Comparison of ENCODE assay signal across 11 mouse cellular contexts in genomic region chr6:51006074-51006591, GRCm38 (mm10).
A peak's percentile ranks its signal among the peaks of the same experiment; 100 is the strongest.
DNase-seq lines count a peak whose midpoint lies in the region; ATAC-seq lines count a peak whose summit lies in the region.
"Had no signal": no experiment of that assay in that cellular context is flagged by ENCODE, and none has a peak within 500 bp of the region (broad histone marks: within the 10 kb centered on the region; RNA-seq: fewer than 3 reads in every experiment).

No protein-coding gene starts in this region.

- H3K4me2 ChIP-seq in hindbrain, embryonic 16.5 days (ENCODE audit: low read length), result no peak overlapping the region
- peak overlapping the region; percentile 1 for H3K4me2 ChIP-seq in forebrain, embryonic 16.5 days (ENCODE audit: low read length)
- peak overlapping the region; percentile 19; the same call in 1 of the 2 replicates for H3K4me2 ChIP-seq in midbrain, embryonic 12.5 days (replicated peaks)

- H3K27ac ChIP-seq in hindbrain, embryonic 10.5 days, result peak overlapping the region; percentile 77
- no peak overlapping the region for H3K27ac ChIP-seq in hindbrain, embryonic 16.5 days (ENCODE audit: low read depth, low read length)
- H3K27ac ChIP-seq in forebrain, embryonic 16.5 days (ENCODE audit: low read length), result no peak overlapping the region
- peak overlapping the region; percentile 87 for H3K27ac ChIP-seq in midbrain, embryonic 12.5 days (replicated peaks)
- H3K27ac ChIP-seq: macrophage had no signal

- H3K9me3 ChIP-seq in hindbrain, embryonic 10.5 days, result no peaks in the 10 kb centered on the region
- H3K9me3 ChIP-seq in hindbrain, embryonic 16.5 days (ENCODE audit: control insufficient read depth, low read length), result no peaks in the 10 kb centered on the region
- no peaks in the 10 kb centered on the region for H3K9me3 ChIP-seq in forebrain, embryonic 16.5 days (ENCODE audit: control insufficient read depth, low read length)
- no peaks in the 10 kb centered on the region for H3K9me3 ChIP-seq in midbrain, embryonic 12.5 days

- no peak for DNase-seq in hindbrain, embryonic 10.5 days (ENCODE audit: low spot score)
- DNase-seq in embryo, embryonic 10 days (ENCODE audit: low spot score), result peak; percentile 60
- DNase-seq in thymus, postnatal 0 days (ENCODE audit: low spot score), result no peak
- no peak for DNase-seq in right cerebral cortex, postnatal 4 days
- no peak for DNase-seq in urinary bladder, postnatal 4 days (ENCODE audit: low spot score in 2 of 2)
- DNase-seq: left cerebral cortex, postnatal 4 days had no signal

- 66% methylated on average over 11 of the region's 11 CpGs for WGBS in hindbrain, embryonic 10.5 days
- 49% methylated on average over 11 of the region's 11 CpGs for WGBS in hindbrain, embryonic 16.5 days
- 7% methylated on average over 11 of the region's 11 CpGs for WGBS in forebrain, embryonic 16.5 days
- 18% methylated on average over 11 of the region's 11 CpGs for WGBS in midbrain, embryonic 12.5 days

- H3K36me3 ChIP-seq in hindbrain, embryonic 10.5 days, result no peaks in the 10 kb centered on the region
- no peaks in the 10 kb centered on the region for H3K36me3 ChIP-seq in hindbrain, embryonic 16.5 days (ENCODE audit: control insufficient read depth, insufficient read depth, low read length)
- H3K36me3 ChIP-seq in forebrain, embryonic 16.5 days (ENCODE audit: control insufficient read depth, insufficient read depth), result no peaks in the 10 kb centered on the region
- no peaks in the 10 kb centered on the region for H3K36me3 ChIP-seq in midbrain, embryonic 12.5 days

- no peak overlapping the region for H3K4me3 ChIP-seq in hindbrain, embryonic 10.5 days
- no peak overlapping the region for H3K4me3 ChIP-seq in hindbrain, embryonic 16.5 days (ENCODE audit: low read length)
- H3K4me3 ChIP-seq in forebrain, embryonic 16.5 days (replicated peaks; ENCODE audit: low read length), result no peak overlapping the region
- H3K4me3 ChIP-seq in midbrain, embryonic 12.5 days, result no peak overlapping the region

- H3K4me1 ChIP-seq in hindbrain, embryonic 10.5 days (replicated peaks), result peaks cover 23% of the 10 kb centered on the region
- H3K4me1 ChIP-seq in hindbrain, embryonic 16.5 days (ENCODE audit: control insufficient read depth, insufficient read depth, low read depth, low read length), result peaks cover 2% of the 10 kb centered on the region; the same call in 1 of the 2 replicates
- H3K4me1 ChIP-seq in forebrain, embryonic 16.5 days (replicated peaks; ENCODE audit: control insufficient read depth, insufficient read depth, low read length), result peaks cover 18% of the 10 kb centered on the region
- peaks cover 18% of the 10 kb centered on the region for H3K4me1 ChIP-seq in midbrain, embryonic 12.5 days

- H3K27me3 ChIP-seq in hindbrain, embryonic 10.5 days (ENCODE audit: insufficient read depth, poor library complexity, severe bottlenecking), result no peaks in the 10 kb centered on the region
- no peaks in the 10 kb centered on the region for H3K27me3 ChIP-seq in hindbrain, embryonic 16.5 days (replicated peaks; ENCODE audit: control insufficient read depth, insufficient read depth, low read length)
- no peaks in the 10 kb centered on the region for H3K27me3 ChIP-seq in forebrain, embryonic 16.5 days (replicated peaks; ENCODE audit: control insufficient read depth, insufficient read depth, low read length)
- H3K27me3 ChIP-seq in midbrain, embryonic 12.5 days, result peaks cover 6% of the 10 kb centered on the region; the same call in 1 of the 2 replicates

- no peak for ATAC-seq in hindbrain, embryonic 16.5 days
- ATAC-seq in forebrain, embryonic 16.5 days, result peak; percentile 76
- ATAC-seq in midbrain, embryonic 12.5 days (ENCODE audit: low FRiP score, low read depth), result peak; percentile 77; the same call in 1 of the 2 replicates
- ATAC-seq: inflammation-experienced regulatory T-cells, adult 6 months had no signal

- no peak overlapping the region for H3K9ac ChIP-seq in hindbrain, embryonic 16.5 days (ENCODE audit: low read depth, low read length)
- H3K9ac ChIP-seq in forebrain, embryonic 16.5 days (replicated peaks; ENCODE audit: low read depth, low read length), result no peak overlapping the region
- no peak overlapping the region for H3K9ac ChIP-seq in midbrain, embryonic 12.5 days (replicated peaks)

Comparison
In these comparisons a context has a peak if more than half of its experiments do, and no peak if none do; other contexts are left out.
1. H3K27ac ChIP-seq: peak in hindbrain, embryonic 10.5 days (single experiment) and midbrain, embryonic 12.5 days (single experiment); none in hindbrain, embryonic 16.5 days (single experiment) and forebrain, embryonic 16.5 days (single experiment).